Mouse (Mus musculus) testis, postnatal 14 days (tissue): ENCODE measurements around the gene Angptl2.

Experiments used
- DNase-seq: peaks from one replicate; pipeline ENCODE4 v3.0.0; 2021; ENCODE audit warnings: low spot score

Angptl2 gene

GRCm38 (mm10) chr2:33270569-33270968 lies 54.7 kb downstream of the Angptl2 start:
- DNase-seq: no peak

- no peak for DNase-seq
Measured at GRCm38 (mm10) chr2:33271511-33271910, 55.6 kb downstream of the Angptl2 start.

- DNase-seq: no peak
Measured at GRCm38 (mm10) chr2:33272665-33273439, 57.0 kb downstream of the Angptl2 start.

GRCm38 (mm10) chr2:33274719-33275490 lies 59.0 kb downstream of the Angptl2 start:
- DNase-seq: no peak

GRCm38 (mm10) chr2:33279758-33280157 lies 63.9 kb downstream of the Angptl2 start:
- no peak for DNase-seq

GRCm38 (mm10) chr2:33280525-33280924 lies 64.7 kb downstream of the Angptl2 start:
- DNase-seq: no peak

- DNase-seq: no peak
Measured at GRCm38 (mm10) chr2:33281807-33282206, 65.9 kb downstream of the Angptl2 start.

- DNase-seq: peak; percentile 33
Measured at GRCm38 (mm10) chr2:33282877-33283276, 67.0 kb downstream of the Angptl2 start.

- DNase-seq: no peak
Measured at GRCm38 (mm10) chr2:33283674-33284073, 67.8 kb downstream of the Angptl2 start.

- no peak for DNase-seq
Measured at GRCm38 (mm10) chr2:33288837-33289236, 73.0 kb downstream of the Angptl2 start.

GRCm38 (mm10) chr2:33290491-33290890 lies 74.6 kb downstream of the Angptl2 start:
- no peak for DNase-seq

- DNase-seq: no peak
Measured at GRCm38 (mm10) chr2:33292057-33292456, 76.2 kb downstream of the Angptl2 start.

- DNase-seq: no peak
Measured at GRCm38 (mm10) chr2:33295115-33295514, 79.2 kb downstream of the Angptl2 start.
